Mouse (Mus musculus): ENCODE data around the gene Traf6.

The Traf6 gene

DNA sequence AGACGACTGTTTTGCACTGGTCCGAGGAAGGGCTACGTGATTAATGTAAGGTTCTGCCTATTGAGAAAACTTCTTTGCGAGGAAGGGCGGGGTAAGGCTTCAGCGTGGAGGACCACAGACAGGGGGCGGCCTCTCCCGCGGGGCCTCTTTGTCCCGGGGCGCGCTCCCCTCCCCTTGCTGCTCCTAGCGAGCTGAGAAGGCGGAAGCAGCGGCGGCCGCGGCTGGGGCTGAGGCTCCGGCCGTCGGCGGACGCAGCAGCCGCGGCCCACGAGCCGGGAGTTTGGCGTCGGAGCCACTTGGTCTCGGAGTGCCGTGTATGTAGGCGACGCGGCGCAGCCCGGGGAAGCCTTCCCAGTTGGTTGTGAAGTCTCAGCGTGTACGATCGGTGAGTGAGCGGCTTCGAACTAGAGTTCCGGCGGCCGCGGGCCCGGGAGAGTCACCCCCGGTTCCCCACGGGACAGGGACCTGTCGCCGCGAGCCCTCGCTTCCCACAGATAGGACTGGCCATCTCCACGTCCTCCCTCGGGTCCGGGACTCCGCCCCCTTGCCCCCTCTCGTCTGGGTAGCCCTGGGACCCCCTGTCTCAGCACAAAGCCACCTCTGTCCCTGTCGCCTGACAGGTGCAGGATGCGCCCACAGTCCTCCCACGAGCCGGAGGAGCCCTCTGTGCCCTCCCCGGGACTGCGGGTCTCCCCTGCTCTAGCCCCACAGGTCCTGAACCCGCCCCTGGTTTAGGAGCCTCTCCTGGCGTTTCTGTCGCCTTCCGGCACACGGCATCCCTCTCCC lies at the start of gene Traf6:
Gene Traf6 (plus strand): TSS at position 194 of the 786 bp plus-strand sequence.
- DNase-seq: peak; percentile 70 to 78

DNA sequence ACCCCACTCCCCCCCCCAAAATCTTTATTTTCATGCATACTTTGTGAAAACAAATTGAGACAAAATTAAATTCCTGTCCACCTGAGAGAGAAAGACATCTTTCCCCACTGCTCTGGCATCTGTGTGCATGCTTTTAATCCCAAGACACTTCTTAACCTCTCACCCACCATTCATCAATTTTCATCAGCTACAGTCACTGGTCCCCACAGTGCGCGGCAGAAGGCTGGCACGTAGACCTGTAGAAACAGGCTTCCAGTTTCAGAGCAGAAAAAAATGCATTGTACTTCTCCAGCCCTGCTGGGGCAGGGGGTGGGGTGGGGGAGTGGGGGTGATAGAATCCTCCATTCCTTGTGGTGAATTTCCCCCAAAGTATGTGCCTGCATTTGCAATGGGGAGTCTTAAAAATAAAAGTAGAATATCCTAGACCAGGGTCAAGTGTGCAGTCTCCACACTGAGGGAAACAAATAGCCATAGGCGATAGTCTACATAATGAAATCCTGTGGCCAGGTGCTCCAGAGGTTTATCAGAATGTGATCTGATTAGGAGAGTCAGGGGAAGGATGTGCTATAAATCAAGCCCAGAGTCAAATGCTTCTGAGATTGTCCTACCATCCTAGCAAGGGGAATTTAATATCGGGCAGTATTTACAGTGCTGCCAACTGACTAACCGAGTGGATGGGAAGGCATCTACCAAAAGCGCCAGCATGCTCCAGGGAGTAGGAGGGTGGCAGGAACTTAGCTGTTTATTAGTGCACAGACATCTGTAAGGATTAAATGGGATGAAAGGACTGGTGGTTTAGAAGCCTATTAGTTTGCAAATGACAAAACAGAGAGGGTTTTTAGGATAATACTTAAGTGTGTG lies 39.0 kb upstream of the Traf6 start:
- DNase-seq: no peak

DNA sequence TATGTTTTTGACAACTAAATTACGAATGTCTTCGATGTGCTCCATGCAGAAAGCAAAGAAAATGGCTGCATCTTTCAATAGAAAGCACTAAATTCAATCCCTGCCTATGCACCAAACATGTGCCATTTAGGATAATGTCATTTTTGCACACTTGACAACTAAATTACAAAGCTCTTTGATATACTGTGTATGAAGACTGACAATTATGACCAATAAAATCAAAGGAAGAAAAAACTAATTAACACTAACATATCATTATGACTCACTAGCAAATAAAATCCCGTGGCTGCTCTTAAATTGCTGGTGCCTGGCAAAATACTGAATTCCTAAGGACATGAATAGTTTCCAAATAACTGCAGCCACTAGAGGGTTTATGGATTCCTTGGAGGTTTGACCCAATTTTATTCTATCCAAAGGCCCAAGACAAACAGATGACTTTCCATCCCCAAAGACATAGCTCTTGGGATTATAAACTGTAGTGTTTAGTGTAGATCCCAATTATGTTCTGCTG lies 38.3 kb upstream of the Traf6 start:
- no peak for DNase-seq

DNA sequence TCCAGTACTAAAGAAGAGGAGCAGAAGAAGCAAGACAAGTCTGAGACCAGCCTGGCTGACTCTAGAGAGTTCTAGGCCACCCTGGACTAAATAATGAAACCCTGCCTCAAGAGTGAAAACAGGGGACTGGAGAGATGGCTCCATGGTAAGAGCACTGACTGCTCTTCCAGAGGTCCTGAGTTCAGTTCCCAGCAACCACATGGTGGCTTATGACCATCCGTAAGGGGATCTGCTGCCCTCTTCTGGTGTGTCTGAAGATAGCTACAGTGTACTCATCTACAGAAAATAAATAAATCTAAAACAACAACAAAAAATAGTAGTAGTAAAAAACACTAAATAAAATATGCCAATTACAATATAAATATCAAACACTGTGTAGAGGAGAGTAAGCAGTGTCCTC lies 32.4 kb upstream of the Traf6 start:
- no peak for DNase-seq

DNA sequence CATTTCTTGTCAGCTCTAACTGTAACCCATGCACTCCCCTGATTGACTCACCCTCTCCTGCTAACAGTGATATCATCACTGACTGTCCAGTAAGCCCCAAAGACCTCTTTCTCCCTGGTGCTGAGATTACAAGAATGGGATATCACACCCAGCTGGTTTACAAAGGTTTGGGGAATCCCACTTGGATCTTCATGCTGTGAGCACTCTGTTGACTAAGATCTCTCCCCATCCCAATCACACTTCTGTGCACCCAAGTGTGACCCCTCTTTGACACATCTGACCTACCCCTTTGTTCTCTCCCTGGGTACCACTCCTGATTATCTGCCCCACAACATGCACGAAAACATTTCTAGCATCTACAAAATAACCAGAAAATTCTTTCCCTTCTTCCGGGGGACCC lies 29.9 kb upstream of the Traf6 start:
- peak in 1 of 2 experiments; percentile 13 for DNase-seq

DNA sequence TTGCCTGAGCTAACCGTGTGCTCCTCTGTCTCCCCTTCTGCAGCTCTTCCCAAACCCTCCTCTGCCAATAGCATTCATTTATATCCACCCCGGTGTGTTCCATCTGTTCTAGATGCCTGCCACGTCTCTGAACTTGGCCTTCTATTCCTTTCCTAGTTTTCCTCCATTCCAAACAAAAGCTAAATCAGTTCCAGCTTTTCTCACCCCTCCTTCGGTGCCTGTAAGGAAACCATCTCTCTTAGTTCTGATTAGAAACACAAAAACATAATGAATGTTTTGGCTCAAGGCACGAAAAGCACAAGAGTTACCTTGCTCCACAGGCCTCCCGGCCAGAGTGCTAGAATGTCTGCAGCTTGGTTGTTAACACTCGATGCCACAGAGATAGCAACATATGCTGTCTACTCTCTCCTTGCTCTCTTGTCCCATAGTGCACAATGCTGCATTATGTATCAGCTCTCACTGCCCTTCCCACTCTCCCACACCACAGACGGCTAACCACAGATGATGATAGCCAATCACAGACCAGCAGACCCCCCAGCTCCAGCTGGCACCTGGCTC lies 29.0 kb upstream of the Traf6 start, which contains the start of the genes Rag1 and B230118H07Rik:
Gene Rag1 (minus strand): TSS at position 388 of the 558 bp plus-strand sequence.
Gene B230118H07Rik (minus strand): TSS at position 419 of the 558 bp plus-strand sequence.
- DNase-seq: peak; percentile 65 to 79

DNA sequence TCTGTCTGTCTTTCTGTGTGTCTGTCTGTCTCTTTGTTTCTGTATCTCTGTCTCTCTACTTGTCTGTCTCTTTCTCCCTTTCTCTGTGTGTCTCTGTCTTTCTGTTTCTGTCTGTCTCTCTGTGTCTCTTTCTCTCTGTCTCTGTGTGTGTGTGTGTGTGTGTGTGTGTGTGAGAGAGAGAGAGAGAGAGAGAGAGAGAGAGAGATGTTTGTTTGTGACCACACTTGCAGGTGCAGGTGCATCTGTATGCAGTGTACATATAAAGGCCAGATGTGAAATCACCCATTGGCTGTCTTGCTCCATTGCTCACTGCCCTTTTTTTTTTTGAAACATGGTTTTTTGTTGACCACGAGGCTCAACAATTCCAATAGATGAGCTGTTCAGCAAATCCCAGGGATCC lies 27.8 kb upstream of the Traf6 start:
- DNase-seq: no peak

DNA sequence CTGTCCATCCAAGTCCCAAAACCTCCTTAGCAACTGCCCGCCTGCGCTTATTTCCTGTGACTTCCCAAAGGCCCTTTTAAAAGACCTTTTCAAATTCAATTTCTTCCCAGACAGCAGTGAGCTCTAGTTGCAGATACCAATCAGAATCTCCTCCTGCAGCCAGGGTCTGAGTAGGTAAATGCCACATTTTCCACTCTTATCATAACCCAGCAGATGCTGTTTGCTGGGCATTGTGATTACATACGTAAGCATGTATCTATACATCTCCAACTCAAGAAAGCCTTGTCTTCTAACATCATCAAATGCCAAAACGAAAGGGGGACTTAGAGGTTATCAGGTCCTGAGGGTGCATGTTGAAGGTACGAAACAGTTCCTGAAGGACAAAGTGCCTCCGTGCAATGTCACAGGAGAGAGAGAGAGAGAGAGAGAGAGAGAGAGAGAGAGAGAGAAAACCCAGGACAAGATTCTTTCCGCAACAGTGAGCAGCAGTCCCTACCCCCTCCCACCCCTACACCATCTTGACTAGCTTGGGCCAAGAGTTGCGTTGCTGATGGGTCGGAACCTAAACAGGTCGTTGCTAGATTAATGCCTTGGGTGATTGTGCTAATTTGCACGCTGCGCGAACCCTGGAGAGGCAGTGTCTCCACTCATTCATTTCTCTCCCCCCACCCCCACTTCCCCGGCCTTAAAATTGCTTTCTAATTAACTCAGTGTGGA lies 25.9 kb upstream of the Traf6 start:
- DNase-seq: peak in 1 of 2 experiments; percentile 36

DNA sequence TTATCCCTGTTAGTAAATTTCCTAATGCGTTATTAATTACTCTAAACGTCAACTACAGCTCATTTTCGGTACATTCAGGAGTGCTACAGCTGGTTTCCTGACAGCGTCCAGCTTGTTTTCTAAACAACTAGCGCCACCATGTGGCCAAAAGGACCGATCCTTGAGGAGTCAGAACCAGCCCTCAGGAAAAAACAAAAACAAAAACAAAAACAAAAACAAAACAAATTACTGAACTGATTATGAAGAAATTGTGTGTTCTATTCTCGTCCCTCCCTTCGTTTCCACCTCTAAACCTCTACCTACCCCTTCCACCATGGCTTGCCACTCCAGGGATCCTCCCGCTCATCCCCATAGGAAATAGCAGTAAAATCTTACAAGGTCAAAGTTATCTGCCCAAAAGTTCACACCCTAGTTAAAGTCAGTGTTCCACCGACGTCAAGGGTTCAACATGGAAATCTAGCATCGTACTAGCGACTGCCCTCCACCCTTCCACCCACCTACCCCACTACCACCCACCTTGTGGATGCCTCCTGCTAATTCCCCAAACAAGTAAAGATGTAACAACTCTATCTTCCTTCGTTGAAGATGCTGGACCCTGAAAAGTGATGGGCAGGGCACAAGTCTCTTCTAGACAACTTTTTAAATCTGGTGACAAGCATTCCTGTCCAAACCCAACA lies 25.2 kb upstream of the Traf6 start:
- peak; percentile 84 to 90 for DNase-seq

DNA sequence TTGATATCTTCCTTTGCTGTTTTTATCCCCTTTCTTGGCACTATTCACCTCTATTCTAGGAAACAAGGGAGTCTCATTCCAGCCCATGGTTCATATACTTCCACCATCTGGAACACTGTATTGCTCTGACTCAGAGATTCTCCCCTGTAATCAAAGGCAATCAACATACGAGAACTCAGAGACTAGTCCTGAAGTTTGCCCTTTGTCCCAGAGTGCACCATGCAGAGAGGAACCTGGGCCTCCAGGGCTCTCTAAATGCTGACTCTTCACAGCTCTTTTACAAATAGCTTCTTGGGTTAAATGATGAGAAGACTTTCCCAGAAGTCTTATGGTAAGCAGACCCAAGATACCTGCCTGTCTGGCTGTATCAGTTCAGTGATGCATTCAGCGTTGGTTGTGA lies 17.7 kb upstream of the Traf6 start:
- DNase-seq: no peak

DNA sequence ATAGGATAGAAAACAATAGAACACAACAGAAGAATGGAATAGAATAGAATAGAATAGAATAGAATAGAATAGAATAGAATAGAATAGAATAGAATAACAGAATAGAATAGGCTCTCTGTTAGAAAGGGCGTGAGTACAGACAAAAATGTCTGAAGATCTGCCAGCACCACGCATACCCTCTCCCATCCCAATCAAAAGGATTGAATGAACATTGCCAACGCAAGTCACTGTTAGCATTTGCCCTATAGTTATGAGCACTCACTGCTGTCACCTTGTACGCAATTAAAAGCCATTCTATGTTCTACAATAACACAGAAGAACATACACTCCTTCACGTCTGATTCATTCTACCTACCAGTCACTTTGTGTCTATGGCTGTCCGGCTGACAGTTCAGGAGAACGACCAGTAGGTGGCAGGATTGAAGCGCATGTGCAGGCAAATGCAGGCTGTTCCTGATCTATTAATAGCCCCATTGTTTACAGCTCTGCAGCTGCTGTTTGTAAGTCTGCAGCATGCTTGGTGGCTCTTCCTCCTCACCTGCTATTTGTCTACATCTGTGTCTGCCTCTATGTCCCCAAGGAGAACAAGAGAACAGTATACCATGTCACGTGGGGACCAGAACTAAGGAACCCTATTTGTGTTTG lies 13.0 kb upstream of the Traf6 start:
- peak; percentile 75 to 80 for DNase-seq

DNA sequence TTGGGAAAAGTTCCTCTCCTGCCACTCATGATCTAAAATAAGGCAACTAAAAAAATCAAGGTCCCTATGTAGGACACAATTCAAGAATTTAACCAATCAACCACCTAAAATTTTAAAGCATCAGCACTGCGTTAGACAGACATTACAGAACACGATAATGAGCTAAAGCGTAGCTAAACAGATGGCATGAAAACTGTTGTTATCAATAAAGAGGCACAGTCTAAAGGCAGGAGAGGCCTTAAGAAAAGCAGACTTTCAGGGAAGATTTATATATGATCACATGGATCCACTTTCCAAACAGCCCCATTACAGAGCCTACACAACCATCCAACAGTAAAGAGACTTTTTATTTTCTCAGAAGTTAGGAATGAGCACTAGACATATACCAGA lies 12.5 kb upstream of the Traf6 start:
- no peak for DNase-seq

DNA sequence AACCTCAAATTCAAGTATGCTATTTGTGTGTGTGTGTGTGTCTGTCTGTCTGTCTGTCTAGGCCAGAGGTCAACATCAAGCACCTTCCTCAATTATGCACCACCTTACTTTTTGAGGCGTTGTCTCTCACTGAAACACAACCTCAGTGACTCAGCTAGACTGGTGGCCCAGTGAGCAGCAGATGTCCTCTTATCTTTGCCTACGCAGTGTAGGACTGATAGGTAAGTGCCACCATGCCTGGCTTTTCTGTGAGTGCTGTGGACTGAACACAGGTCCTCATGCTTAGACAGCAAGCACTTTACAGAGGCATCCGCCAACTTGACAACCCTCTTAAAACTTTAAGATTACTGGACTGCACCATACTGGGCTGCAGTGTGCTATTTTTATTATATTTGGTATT lies 9.5 kb upstream of the Traf6 start:
- no peak for DNase-seq

DNA sequence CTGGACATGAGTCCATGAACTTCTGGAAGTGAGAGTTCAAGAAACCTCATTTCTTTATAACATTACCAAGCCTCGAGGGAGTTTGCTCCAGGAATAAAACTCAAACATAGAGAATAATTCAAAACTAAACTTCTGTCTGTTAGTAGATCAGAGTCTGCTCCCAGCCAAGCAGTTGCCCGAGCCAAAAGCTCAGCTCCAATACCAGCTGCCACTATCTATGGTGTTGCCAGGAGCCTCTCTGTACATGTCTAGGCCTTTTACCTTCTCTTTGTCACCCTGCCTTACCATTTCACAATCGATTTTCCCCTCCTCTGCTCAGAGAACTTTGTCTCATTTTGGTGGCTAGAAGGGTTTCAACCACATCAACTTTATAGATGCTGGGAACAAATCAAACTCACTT lies 4.7 kb upstream of the Traf6 start:
- no peak for DNase-seq

DNA sequence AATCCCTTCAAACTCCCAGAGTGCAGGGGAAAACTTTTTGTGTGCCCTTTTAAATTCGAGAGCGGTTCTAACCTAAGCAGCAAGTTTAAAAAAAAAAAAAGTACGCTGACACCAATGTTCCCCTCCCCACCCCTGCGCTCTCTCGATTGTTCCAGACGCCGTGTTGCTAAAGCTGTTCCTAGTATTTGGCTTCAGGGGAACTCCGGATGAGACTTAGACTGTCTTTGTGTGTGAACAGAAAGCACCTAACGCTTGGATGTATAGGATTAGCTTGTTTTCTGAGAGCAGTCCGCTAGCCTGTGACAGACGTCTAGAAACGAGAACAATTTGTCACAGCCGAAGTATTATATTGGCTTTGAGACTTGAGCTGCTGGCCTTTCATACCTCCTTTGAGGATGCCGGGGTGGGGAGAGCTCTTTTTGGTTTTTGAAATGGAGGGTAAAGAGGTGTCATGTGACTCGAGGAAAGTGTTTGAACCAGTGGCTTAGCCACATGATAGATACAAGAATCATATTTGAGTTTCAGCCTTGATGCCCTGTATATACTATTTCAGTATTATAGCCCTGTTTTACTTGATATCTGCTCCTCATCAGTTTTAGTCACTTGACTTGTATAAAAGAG lies 1.0 kb downstream of the Traf6 start:
- peak in 1 of 2 experiments; percentile 7 for DNase-seq

DNA sequence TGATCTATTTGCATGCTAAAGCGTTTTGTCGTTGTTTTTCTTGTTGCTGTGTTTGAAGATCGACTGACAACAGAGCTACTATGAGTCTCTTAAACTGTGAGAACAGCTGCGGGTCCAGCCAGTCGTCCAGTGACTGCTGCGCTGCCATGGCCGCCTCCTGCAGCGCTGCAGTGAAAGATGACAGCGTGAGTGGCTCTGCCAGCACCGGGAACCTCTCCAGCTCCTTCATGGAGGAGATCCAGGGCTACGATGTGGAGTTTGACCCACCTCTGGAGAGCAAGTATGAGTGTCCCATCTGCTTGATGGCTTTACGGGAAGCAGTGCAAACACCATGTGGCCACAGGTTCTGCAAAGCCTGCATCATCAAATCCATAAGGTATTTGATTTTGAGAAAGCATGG lies 6.2 kb downstream of the Traf6 start:
- DNase-seq: peak; percentile 18 to 20

DNA sequence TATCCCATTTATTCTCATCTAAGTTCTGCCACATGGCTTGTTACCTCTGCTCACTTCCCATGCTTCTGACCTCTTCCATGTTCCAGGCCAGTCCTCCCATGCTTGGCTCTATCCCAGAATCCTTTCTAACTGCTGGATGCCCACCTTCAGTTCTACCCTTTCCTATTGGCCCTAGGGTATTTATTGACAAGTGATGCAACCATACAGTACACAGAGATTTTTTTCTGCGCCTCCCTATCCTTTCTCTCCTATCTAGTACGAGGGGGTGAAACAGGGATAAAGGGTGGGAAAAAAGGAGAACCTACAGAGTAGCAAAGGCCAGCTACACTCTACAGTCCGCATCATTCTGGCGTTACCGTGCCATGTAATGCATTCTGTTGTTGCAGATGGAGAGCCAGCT lies 9.8 kb downstream of the Traf6 start:
- no peak for DNase-seq

DNA sequence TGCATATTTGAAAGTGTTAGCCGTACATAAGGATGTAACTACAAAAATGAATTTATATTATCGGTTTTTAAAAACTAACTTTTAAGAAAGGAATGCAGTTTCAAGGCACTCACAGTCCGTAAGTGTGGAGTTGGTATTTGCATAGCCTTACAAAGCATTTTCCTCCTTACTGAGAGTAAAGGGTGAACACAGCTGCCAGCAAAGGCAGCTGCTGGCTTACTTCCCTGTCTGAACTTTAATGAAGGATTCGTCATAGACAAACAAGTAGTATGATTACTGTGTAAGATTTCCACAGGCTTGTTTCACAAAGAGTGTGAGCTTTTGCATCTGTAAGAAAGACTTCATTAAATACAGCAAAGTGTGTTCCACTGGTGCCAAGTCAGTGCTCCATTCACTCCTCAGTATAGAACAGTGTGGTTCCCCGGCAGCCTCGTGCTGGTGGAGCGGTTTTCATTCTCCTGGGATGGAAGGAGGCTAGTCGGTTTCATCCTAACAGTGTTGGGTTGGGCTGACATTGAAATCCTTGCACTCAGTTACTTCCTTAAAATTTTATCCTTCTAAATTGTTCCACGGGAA lies 12.1 kb downstream of the Traf6 start:
- no peak for DNase-seq

DNA sequence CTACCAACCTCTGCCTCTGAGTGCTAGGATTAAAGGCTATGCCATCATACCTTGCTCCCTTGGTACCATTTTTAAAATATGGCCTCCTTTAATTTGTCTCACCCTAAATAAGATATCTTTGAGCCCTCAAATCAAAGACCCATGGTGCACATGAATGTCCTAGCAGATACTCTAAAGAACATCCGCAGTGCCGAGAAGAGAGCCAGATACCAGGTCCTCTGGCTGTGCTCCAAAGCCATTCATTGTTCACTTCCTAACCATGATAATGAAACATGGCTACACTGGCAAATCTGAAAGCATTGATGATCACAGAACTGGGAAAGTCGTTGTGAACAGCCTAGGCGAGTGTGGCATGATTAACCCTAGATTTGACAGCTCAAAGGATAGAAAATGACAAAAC lies 14.8 kb downstream of the Traf6 start:
- DNase-seq: no peak

DNA sequence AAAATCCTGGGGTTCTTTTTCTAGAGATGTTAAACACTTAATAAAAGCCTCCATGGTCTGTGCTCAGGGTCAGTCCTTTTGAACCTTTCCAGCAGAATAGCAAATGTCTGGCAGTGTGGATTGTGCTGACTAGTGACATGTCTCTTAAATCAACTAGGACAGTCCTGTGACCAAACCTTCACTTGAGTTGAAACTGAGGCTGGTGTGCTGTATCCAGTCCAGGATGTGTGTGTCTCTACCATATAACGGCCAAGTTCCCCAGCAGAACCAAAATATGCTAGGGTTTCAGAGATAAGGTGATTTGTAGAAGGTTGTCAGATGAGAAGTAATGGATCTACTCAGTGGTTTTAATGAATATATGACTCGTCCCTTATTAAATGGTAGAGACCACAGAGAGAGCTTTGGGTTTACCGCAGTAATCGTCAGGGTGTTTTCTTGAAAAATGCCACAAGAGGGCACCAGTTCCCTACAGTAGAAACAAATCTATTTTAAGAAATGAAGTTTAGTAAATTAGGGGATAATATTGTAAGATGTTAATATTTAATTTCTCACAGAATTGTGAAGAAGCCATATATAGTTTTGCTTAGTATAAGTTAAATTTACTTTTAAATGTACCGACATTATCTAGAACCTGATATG lies 15.5 kb downstream of the Traf6 start:
- DNase-seq: peak in 1 of 2 experiments; percentile 27
